Comparison of ENCODE assay signal across 9 mouse cellular contexts in the genomic region with DNA sequence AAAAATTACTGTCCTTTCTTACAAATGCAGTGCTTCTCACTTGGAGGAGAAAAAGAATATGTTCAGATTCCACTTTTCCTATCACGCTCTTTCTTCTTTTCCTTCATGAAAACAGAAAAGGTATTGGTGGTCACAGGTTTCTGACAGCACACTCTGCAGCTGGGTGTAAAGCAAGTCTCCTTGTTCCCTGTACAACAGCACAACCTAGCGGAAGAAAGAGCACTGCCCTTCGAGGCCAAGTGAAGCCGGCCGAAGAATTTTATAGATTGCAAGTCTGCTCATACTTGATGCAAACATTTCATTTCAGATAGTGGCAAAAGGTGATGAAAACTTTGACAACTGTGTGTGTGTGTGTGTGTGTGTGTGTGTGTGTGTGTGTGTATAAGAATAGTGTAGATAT.
DNase-seq lines count a peak whose midpoint lies in the region; ATAC-seq and TF ChIP-seq lines count a peak whose summit lies in the region.
"Had no signal": no experiment of that assay in that cellular context is flagged by ENCODE, and none has a peak within 500 bp of the region (broad histone marks: within the 10 kb centered on the region; RNA-seq: fewer than 3 reads in every experiment).

No protein-coding gene starts in this region.

- H3K36me3 ChIP-seq in heart, adult 2 months (ENCODE audit: control insufficient read depth, insufficient read depth, low read length): no peaks in the 10 kb centered on the region
- no peaks in the 10 kb centered on the region for H3K36me3 ChIP-seq in kidney, adult 2 months (ENCODE audit: control insufficient read depth, insufficient read depth, low read length)
- no peaks in the 10 kb centered on the region for H3K36me3 ChIP-seq in limb, embryonic 10.5 days
- H3K36me3 ChIP-seq: G1E had no signal

- TF ChIP-seq POLR2A in heart, adult 2 months (IDR thresholded peaks at IDR 0.05; ENCODE audit: insufficient read depth, low read depth, low read length): no peak
- no peak for TF ChIP-seq POLR2A in embryonic fibroblast, embryonic 13.5 days (IDR thresholded peaks at IDR 0.05; ENCODE audit: low read depth, low read length)
- TF ChIP-seq POLR2A in kidney, adult 2 months (IDR thresholded peaks at IDR 0.05; ENCODE audit: low read depth, low read length): no peak

- intact Hi-C loops in heart, adult 2 months (cut with DNase I): no loop called here

- no peaks in the 10 kb centered on the region for H3K79me2 ChIP-seq in heart, adult 2 months (replicated peaks; ENCODE audit: control insufficient read depth, insufficient read depth, low read length)

- no peaks in the 10 kb centered on the region for H3K4me1 ChIP-seq in heart, adult 2 months (ENCODE audit: control insufficient read depth, insufficient read depth, low read length)
- H3K4me1 ChIP-seq in embryonic fibroblast, embryonic 13.5 days (ENCODE audit: control insufficient read depth, insufficient read depth, low read length): no peaks in the 10 kb centered on the region
- no peaks in the 10 kb centered on the region for H3K4me1 ChIP-seq in kidney, adult 2 months (ENCODE audit: control insufficient read depth, insufficient read depth, low read length)
- H3K4me1 ChIP-seq in limb, embryonic 10.5 days: peaks cover 13% of the 10 kb centered on the region

- no peaks in the 10 kb centered on the region for H3K9me3 ChIP-seq in limb, embryonic 10.5 days (replicated peaks)
- H3K9me3 ChIP-seq: G1E had no signal

- TF ChIP-seq CTCF in heart, adult 2 months (IDR thresholded peaks at IDR 0.05): peak; percentile 58
- peak; percentile 68; the same call in 1 of the 2 replicates for TF ChIP-seq CTCF in embryonic fibroblast, embryonic 13.5 days (IDR thresholded peaks at IDR 0.05; ENCODE audit: borderline replicate concordance, insufficient read depth, low read length)
- peak; percentile 66 for TF ChIP-seq CTCF in kidney, adult 2 months (conservative IDR thresholded peaks at IDR 0.05; ENCODE audit: insufficient read depth, insufficient read length, low read depth, low read length)

- H3K4me3 ChIP-seq in heart, adult 2 months: no peak overlapping the region
- no peak overlapping the region for H3K4me3 ChIP-seq in embryonic fibroblast, embryonic 13.5 days (ENCODE audit: insufficient read depth, low read length)
- H3K4me3 ChIP-seq in kidney, adult 2 months (ENCODE audit: insufficient read depth, low read depth, low read length): no peak overlapping the region
- no peak overlapping the region for H3K4me3 ChIP-seq in limb, embryonic 10.5 days

- H3K9ac ChIP-seq in heart, adult 2 months (ENCODE audit: low read depth, low read length): no peak overlapping the region

- H3K27ac ChIP-seq in heart, adult 2 months: no peak overlapping the region
- H3K27ac ChIP-seq in embryonic fibroblast, embryonic 13.5 days (ENCODE audit: insufficient read depth, low read length): no peak overlapping the region
- H3K27ac ChIP-seq in kidney, adult 2 months (ENCODE audit: insufficient read depth, low read depth, low read length): no peak overlapping the region
- no peak overlapping the region for H3K27ac ChIP-seq in limb, embryonic 10.5 days

- WGBS in heart, adult 2 months: 25% methylated on average over 5 of the region's 5 CpGs
- 20% methylated on average over 5 of the region's 5 CpGs for WGBS in kidney, adult 2 months
- WGBS in limb, embryonic 10.5 days: 28% methylated on average over 5 of the region's 5 CpGs

- no peaks in the 10 kb centered on the region for H3K27me3 ChIP-seq in heart, adult 2 months (ENCODE audit: control insufficient read depth, insufficient read depth, low read length)
- no peaks in the 10 kb centered on the region for H3K27me3 ChIP-seq in kidney, adult 2 months (replicated peaks; ENCODE audit: control insufficient read depth, insufficient read depth, low read length)
- H3K27me3 ChIP-seq in limb, embryonic 10.5 days (ENCODE audit: low read depth, poor library complexity, severe bottlenecking): no peaks in the 10 kb centered on the region

- no peak for DNase-seq in heart, adult 2 months
- DNase-seq in heart, adult 9 months (ENCODE audit: low spot score in 2 of 2): no peak
- DNase-seq in adrenal gland, postnatal 10 days: peak; percentile 61
- DNase-seq in kidney, adult 2 months: peak; percentile 46
- DNase-seq in limb, embryonic 10.5 days (ENCODE audit: low spot score): peak; percentile 68
- DNase-seq in ovary, postnatal 36 days (ENCODE audit: low spot score): peak; percentile 14

- no peak for ATAC-seq in megakaryocyte-erythroid progenitor cell, adult 5-6 weeks (replicated peaks; ENCODE audit: low FRiP score, low TSS enrichment, poor library complexity, severe bottlenecking)

- no peak for TF ChIP-seq EP300 in heart, adult 2 months (IDR thresholded peaks at IDR 0.05; ENCODE audit: insufficient read depth, low read depth, low read length)

Comparison
In these comparisons a context has a peak if more than half of its experiments do, and no peak if none do; other contexts are left out.
1. DNase-seq: peak in adrenal gland, postnatal 10 days (single experiment), kidney, adult 2 months (single experiment), limb, embryonic 10.5 days (single experiment) and ovary, postnatal 36 days (single experiment); none in heart, adult 2 months (0 of 2) and heart, adult 9 months (0 of 2).
2. Peak in every context shown above with its lines, with median percentiles within 50 percentile points of each other: CTCF ChIP-seq.